Mouse (Mus musculus) liver, adult 10 weeks (tissue): ENCODE results near the gene Gm13279. TPM values are rescaled to one million over a fixed set of nuclear protein-coding genes. Genes with fewer than 3 reads are reported as not detected.

Experiments
- polyA plus RNA-seq: library from polyadenylated mRNA; stranded (reverse); fragments of 350-450 nt; fragmentation: Illumina TruSeq; extraction: RNeasy Lipid Tissue Mini Kit (QIAGEN cat#74804); gene quantifications from one replicate; pipeline ENCODE4 v1.2.3, GENCODE M21; 2014; ENCODE audit warnings: low read depth, low replicate concordance

The Gm13279 gene
- not detected for polyA plus RNA-seq

DNA sequence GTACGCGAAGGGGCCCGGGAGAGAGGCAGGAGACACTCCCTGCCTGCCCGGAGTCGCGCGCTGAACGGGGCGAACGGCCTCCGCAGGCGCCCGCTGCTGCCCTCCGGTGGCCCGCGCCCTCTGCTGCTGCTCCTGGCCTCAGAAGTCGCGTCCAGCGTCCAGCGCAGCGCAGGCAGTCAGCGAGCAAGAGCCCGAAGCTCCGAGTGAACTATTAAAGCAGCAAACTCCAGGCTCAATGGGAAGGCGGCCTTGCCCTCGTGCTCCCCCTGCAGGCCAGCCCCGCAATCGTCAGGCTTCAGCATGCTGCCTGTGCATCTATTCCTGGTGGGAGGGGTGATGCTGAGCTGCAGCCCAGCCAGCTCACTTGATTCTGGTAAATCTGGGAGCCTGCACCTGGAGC, at the start of gene Gm13279:
TSS of gene Gm13279 (plus strand) at position 301 of the 400 bp plus-strand sequence.

DNA sequence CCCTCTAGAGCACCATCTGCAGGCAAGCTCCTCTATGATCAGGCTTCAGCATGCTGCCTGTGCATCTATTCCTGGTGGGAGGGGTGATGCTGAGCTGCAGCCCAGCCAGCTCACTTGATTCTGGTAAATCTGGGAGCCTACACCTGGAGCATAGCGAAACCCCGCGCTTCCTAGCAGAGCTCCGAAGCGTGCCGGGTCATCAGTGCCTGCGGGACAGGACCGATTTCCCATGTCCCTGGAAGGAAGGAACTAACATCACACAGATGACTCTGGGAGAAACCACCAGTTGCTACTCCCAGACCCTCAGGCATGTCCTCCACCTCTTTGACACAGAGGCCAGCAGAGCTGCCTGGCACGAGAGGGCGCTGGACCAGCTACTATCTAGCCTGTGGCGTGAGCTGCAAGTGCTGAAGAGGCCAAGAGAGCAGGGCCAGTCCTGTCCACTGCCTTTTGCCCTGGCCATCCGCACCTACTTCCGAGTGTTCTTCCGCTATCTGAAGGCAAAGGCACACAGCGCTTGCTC, 42.3 kb upstream of the Gm13279 start, which contains the start of gene Gm13271:
TSS of gene Gm13271 (plus strand) at position 51 of the 523 bp plus-strand sequence.

DNA sequence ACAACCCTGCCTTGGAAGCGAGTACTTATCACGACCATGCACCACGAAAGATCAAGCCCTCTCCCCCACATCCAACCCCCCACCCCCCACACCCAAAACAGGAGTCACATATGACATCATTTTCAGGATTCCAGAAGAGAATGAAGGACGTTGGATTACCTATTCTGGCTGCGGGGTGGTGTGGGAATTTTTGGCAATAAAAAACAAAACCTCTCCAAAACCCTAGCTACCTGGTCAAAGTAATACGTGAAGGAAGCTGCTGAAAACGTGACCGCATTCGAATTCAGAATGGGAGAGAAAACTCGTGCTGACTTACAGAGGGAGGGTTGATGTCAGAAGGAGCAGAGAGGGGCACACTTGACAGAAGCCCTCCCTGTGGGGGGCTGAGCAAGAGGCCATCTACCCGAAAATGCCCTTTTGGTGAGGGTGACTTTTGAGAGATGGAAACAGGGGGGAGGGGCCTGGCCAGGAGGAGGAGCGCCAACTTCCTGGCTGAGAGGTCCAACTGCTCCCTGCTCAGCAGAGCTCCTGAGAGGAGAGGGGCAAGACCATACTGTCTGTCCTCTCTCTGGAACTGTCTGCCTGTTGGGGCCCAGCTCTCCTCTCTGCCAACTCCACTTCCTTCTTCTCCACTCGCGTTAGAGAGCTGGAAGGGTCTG, 37.5 kb upstream of the Gm13279 start, which contains the start of gene Gm13283:
TSS of gene Gm13283 (plus strand) at position 510 of the 659 bp plus-strand sequence.

DNA sequence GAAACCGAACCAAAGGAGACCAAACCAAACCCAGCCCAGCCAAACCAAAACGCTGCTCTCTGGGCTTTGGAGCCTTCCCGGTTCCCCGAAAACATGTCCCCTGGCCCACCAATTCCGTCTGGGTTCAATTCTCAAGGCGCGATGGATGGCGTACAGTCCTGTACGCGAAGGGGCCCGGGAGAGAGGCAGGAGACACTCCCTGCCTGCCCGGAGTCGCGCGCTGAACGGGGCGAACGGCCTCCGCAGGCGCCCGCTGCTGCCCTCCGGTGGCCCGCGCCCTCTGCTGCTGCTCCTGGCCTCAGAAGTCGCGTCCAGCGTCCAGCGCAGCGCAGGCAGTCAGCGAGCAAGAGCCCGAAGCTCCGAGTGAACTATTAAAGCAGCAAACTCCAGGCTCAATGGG, 23.7 kb upstream of the Gm13279 start, which contains the start of gene Gm13290:
TSS of gene Gm13290 (plus strand) at position 301 of the 400 bp plus-strand sequence.

DNA sequence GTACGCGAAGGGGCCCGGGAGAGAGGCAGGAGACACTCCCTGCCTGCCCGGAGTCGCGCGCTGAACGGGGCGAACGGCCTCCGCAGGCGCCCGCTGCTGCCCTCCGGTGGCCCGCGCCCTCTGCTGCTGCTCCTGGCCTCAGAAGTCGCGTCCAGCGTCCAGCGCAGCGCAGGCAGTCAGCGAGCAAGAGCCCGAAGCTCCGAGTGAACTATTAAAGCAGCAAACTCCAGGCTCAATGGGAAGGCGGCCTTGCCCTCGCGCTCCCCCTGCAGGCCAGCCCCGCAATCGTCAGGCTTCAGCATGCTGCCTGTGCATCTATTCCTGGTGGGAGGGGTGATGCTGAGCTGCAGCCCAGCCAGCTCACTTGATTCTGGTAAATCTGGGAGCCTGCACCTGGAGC, 20.6 kb upstream of the Gm13279 start, which contains the start of gene Gm13289:
TSS of gene Gm13289 (plus strand) at position 301 of the 400 bp plus-strand sequence.

DNA sequence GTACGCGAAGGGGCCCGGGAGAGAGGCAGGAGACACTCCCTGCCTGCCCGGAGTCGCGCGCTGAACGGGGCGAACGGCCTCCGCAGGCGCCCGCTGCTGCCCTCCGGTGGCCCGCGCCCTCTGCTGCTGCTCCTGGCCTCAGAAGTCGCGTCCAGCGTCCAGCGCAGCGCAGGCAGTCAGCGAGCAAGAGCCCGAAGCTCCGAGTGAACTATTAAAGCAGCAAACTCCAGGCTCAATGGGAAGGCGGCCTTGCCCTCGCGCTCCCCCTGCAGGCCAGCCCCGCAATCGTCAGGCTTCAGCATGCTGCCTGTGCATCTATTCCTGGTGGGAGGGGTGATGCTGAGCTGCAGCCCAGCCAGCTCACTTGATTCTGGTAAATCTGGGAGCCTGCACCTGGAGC, 17.6 kb upstream of the Gm13279 start, which contains the start of gene Gm13272:
TSS of gene Gm13272 (plus strand) at position 301 of the 400 bp plus-strand sequence.

DNA sequence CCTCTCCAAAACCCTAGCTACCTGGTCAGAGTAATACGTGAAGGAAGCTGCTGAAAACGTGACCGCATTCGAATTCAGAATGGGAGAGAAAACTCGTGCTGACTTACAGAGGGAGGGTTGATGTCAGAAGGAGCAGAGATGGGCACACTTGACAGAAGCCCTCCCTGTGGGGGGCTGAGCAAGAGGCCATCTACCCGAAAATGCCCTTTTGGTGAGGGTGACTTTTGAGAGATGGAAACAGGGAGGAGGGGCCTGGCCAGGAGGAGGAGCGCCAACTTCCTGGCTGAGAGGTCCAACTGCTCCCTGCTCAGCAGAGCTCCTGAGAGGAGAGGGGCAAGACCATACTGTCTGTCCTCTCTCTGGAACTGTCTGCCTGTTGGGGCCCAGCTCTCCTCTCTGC, 15.4 kb upstream of the Gm13279 start, which contains the start of gene Ifnz:
TSS of gene Ifnz (plus strand) at position 301 of the 400 bp plus-strand sequence.

DNA sequence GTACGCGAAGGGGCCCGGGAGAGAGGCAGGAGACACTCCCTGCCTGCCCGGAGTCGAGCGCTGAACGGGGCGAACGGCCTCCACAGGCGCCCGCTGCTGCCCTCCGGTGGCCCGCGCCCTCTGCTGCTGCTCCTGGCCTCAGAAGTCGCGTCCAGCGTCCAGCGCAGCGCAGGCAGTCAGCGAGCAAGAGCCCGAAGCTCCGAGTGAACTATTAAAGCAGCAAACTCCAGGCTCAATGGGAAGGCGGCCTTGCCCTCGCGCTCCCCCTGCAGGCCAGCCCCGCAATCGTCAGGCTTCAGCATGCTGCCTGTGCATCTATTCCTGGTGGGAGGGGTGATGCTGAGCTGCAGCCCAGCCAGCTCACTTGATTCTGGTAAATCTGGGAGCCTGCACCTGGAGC, 11.8 kb upstream of the Gm13279 start, which contains the start of gene Gm13276:
TSS of gene Gm13276 (plus strand) at position 301 of the 400 bp plus-strand sequence.

DNA sequence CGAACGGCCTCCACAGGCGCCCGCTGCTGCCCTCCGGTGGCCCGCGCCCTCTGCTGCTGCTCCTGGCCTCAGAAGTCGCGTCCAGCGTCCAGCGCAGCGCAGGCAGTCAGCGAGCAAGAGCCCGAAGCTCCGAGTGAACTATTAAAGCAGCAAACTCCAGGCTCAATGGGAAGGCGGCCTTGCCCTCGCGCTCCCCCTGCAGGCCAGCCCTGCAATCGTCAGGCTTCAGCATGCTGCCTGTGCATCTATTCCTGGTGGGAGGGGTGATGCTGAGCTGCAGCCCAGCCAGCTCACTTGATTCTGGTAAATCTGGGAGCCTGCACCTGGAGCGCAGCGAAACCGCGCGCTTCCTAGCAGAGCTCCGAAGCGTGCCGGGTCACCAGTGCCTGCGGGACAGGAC, 8.8 kb upstream of the Gm13279 start, which contains the start of gene Gm13277:
TSS of gene Gm13277 (plus strand) at position 231 of the 400 bp plus-strand sequence.

DNA sequence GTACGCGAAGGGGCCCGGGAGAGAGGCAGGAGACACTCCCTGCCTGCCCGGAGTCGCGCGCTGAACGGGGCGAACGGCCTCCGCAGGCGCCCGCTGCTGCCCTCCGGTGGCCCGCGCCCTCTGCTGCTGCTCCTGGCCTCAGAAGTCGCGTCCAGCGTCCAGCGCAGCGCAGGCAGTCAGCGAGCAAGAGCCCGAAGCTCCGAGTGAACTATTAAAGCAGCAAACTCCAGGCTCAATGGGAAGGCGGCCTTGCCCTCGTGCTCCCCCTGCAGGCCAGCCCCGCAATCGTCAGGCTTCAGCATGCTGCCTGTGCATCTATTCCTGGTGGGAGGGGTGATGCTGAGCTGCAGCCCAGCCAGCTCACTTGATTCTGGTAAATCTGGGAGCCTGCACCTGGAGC, 5.9 kb upstream of the Gm13279 start, which contains the start of gene Gm13278:
TSS of gene Gm13278 (plus strand) at position 301 of the 400 bp plus-strand sequence.

DNA sequence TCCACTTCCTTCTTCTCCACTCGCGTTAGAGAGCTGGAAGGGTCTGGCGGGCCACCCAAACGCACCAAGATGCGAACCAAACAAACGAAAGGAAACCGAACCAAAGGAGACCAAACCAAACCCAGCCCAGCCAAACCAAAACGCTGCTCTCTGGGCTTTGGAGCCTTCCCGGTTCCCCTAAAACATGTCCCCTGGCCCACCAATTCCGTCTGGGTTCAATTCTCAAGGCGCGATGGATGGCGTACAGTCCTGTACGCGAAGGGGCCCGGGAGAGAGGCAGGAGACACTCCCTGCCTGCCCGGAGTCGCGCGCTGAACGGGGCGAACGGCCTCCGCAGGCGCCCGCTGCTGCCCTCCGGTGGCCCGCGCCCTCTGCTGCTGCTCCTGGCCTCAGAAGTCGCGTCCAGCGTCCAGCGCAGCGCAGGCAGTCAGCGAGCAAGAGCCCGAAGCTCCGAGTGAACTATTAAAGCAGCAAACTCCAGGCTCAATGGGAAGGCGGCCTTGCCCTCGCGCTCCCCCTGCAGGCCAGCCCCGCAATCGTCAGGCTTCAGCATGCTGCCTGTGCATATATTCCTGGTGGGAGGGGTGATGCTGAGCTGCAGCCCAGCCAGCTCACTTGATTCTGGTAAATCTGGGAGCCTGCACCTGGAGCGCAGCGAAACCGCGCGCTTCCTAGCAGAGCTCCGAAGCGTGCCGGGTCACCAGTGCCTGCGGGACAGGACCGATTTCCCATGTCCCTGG, 3.1 kb upstream of the Gm13279 start, which contains the start of gene Gm13275:
TSS of gene Gm13275 (plus strand) at position 552 of the 740 bp plus-strand sequence.

DNA sequence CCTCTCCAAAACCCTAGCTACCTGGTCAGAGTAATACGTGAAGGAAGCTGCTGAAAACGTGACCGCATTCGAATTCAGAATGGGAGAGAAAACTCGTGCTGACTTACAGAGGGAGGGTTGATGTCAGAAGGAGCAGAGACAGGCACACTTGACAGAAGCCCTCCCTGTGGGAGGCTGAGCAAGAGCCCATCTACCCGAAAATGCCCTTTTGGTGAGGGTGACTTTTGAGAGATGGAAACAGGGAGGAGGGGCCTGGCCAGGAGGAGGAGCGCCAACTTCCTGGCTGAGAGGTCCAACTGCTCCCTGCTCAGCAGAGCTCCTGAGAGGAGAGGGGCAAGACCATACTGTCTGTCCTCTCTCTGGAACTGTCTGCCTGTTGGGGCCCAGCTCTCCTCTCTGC, 2.2 kb downstream of the Gm13279 start, which contains the start of gene Gm13285:
TSS of gene Gm13285 (plus strand) at position 301 of the 400 bp plus-strand sequence.

DNA sequence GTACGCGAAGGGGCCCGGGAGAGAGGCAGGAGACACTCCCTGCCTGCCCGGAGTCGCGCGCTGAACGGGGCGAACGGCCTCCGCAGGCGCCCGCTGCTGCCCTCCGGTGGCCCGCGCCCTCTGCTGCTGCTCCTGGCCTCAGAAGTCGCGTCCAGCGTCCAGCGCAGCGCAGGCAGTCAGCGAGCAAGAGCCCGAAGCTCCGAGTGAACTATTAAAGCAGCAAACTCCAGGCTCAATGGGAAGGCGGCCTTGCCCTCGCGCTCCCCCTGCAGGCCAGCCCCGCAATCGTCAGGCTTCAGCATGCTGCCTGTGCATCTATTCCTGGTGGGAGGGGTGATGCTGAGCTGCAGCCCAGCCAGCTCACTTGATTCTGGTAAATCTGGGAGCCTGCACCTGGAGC, 5.8 kb downstream of the Gm13279 start, which contains the start of gene Gm13287:
TSS of gene Gm13287 (plus strand) at position 301 of the 400 bp plus-strand sequence.

DNA sequence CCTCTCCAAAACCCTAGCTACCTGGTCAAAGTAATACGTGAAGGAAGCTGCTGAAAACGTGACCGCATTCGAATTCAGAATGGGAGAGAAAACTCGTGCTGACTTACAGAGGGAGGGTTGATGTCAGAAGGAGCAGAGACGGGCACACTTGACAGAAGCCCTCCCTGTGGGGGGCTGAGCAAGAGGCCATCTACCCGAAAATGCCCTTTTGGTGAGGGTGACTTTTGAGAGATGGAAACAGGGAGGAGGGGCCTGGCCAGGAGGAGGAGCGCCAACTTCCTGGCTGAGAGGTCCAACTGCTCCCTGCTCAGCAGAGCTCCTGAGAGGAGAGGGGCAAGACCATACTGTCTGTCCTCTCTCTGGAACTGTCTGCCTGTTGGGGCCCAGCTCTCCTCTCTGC, 8.0 kb downstream of the Gm13279 start, which contains the start of gene Gm13288:
TSS of gene Gm13288 (plus strand) at position 301 of the 400 bp plus-strand sequence.

DNA sequence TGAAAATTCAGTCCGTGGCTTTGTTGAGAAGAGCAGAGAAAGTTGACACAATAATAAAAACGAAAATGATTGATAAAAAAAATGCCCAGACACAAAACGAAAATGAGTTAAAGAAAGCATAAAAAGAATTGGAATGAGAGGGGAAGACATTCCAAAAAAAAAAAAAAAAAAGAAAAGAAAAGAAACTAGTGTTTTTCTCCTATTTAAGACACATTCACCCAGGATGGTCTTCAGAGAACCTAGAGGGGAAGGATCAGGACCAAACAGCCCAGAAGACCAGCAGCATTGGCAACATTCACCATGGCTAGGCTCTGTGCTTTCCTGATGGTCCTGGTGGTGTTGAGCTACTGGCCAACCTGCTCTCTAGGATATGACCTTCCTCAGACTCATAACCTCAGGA, 18.7 kb downstream of the Gm13279 start, which contains the start of gene Ifna7:
TSS of gene Ifna7 (plus strand) at position 301 of the 400 bp plus-strand sequence.

DNA sequence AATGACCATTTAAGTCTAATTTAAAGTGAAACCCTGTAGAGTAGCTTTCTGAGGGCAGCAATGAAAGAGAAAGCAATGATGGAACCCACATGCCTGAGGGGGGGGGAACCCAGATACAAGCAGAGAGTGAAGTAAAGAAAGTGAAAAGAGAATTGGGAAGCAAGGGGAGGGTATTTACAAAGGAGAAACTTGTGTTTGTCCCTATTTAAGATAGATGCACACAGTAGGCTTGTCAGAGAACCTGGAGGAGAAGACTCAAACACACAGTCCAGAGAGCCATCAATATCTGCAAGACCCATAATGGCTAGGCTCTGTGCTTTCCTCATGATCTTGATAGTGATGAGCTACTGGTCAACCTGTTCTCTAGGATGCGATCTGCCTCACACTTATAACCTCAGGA, 22.5 kb downstream of the Gm13279 start, which contains the start of gene Ifna11:
TSS of gene Ifna11 (plus strand) at position 301 of the 400 bp plus-strand sequence.

DNA sequence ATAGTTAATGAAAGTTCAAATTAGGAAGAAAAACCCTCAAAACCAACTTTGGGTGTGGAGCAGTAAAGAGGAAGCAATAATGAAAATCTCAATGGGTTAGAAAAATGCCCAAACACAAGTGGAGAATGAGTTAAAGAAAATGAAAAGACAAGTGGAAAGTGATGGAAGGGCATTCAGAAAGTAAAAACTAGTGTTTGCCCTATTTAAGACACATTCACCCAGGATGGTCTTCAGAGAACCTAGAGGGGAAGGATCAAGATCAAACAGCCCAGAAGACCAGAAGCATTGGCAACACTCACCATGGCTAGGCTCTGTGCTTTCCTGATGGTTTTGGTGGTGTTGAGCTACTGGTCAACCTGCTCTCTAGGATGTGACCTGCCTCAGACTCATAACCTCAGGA, 29.9 kb downstream of the Gm13279 start, which contains the start of gene Ifna6:
TSS of gene Ifna6 (plus strand) at position 301 of the 400 bp plus-strand sequence.

DNA sequence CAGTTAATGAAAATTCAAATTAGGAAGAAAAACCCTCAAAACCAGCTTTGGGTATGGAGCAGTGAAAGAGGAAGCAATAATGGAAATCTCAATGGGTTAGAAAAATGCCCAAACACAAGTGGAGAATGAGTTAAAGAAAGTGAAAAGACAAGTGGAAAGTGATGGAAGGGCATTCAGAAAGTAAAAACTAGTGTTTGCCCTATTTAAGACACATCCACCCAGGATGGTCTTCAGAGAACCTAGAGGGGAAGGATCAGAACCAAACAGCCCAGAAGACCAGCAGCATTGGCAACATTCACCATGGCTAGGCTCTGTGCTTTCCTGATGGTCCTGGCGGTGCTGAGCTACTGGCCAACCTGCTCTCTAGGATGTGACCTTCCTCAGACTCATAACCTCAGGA, 38.0 kb downstream of the Gm13279 start, which contains the start of gene Ifna5:
TSS of gene Ifna5 (plus strand) at position 301 of the 400 bp plus-strand sequence.

DNA sequence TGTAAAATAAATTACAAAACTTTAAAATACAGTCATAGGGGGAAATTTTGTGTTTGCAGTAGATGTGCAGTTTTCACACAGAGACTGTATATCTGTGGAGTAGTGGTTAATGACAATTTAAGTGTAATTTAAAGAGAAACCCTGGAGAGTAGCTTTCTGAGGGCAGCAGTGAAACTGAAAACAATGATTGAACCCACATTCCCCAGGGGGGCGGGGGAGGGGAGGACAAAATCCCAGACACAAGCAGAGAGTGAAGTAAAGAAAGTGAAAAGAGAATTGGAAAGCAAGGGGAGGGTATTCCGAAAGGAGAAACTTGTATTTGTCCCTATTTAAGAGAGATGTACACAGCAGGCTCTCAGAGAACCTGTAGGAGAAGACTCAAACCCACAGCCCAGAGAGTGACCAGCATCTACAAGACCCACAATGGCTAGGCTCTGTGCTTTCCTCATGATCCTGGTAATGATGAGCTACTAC, 44.3 kb downstream of the Gm13279 start, which contains the start of gene Ifna4:
TSS of gene Ifna4 (plus strand) at position 424 of the 474 bp plus-strand sequence.

